Mouse (Mus musculus) ES-E14 (cell line): Measurements from ENCODE around the gene Ptprm.

Experiments
- HCFC1 ChIP-seq: IDR thresholded peaks from 2 replicates; pipeline ENCODE4 v1.6.1; 2012; ENCODE audit warnings: low read length, inconsistent platforms, borderline replicate concordance; ENCODE audit not compliant: insufficient read depth
- MAFK ChIP-seq: IDR thresholded peaks from 2 replicates; pipeline ENCODE4 v1.6.1; 2014; ENCODE audit warnings: mild to moderate bottlenecking, low read depth, low read length, inconsistent platforms; ENCODE audit not compliant: insufficient read depth
- ZC3H11A ChIP-seq: IDR thresholded peaks from 2 replicates; pipeline ENCODE4 v1.6.1; 2012; ENCODE audit warnings: low read depth, mild to moderate bottlenecking, inconsistent platforms, low read length, borderline replicate concordance

GRCm38 (mm10) chr17:67329435-67329834, 24.8 kb downstream of the Ptprm start:
- TF ChIP-seq HCFC1 (no peak), ZC3H11A (no peak), MAFK (no peak)
